Mouse (Mus musculus): ENCODE results near the gene Gramd1c. TPM values are rescaled to one million over a fixed set of nuclear protein-coding genes. Genes with fewer than 3 reads are reported as not detected.

Gene Gramd1c
- 2.2 and 2.5 TPM in 2 replicates for polyA plus RNA-seq (2014; fragmentation: Nextera tagmentation; extraction: Ambion mirVana)

DNA sequence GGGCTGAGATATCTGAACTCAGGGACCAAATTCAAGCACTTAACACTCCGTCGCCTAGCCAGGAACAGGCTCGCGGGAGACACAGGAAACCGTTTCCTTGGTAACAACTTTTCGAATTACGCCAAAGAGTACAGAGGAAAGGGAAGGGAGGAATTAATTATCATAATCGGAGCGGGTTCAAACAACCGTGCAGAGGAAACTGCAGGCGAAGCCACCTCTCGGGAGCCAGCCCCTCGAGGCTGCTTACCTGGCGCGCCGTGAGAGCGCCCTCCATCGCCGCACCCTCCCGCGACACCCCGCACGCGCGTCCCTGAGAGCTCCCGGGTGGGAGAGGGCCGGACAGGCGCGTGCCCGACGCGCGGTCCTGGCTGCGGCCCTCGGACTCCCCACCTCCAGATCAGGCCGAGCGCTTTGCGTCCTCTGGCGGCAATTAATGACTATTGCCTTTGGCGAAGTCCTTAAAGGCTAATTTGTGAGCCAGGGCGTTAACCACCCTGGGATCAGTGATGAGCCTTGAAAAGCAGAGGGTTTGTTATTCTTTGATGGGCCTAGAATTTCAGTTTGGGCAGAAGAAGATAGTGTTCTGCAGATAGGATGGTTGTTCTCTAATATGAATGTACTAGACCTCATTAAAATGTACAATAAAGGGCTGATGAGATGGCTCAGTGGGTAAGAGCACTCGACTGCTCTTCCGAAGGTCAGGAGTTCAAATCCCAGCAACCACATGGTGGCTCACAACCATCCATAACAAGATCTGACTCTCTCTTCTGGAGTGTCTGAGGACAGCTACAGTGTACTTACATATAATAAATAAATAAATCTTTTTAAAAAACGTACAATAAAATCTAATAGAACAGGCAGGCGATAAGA lies at the start of gene Gramd1c:
TSS of gene Gramd1c (minus strand) at position 321 of the 870 bp plus-strand sequence.
- H3K36me3 ChIP-seq (ENCODE audit: control insufficient read depth, insufficient read depth, low read length), result no peaks in the 10 kb centered on the region
- no peak within 1 kb of the TSS for H3K27ac ChIP-seq (ENCODE audit: low read depth, low read length)
- DNase-seq (ENCODE audit: low spot score) (peak; percentile 87), ATAC-seq (ENCODE audit: insufficient read depth, low FRiP score, low TSS enrichment) (peak; percentile 88)
- H3K27me3 ChIP-seq (ENCODE audit: control insufficient read depth, insufficient read depth, low read length), result no peaks in the 10 kb centered on the region
- H3K9me3 ChIP-seq (ENCODE audit: control insufficient read depth, low read length), result no peaks in the 10 kb centered on the region
- H3K4me3 ChIP-seq (ENCODE audit: low read depth, low read length), result peak within 1 kb of the TSS; percentile 54
- no peaks in the 10 kb centered on the region for H3K4me1 ChIP-seq (ENCODE audit: control insufficient read depth, insufficient read depth, low read length)
- peak within 1 kb of the TSS; percentile 63 for H3K9ac ChIP-seq (ENCODE audit: low read length)
- H3K4me2 ChIP-seq (ENCODE audit: low read depth), result peak within 1 kb of the TSS; percentile 54
- WGBS, result 7% methylated on average over 45 of the region's 45 CpGs

DNA sequence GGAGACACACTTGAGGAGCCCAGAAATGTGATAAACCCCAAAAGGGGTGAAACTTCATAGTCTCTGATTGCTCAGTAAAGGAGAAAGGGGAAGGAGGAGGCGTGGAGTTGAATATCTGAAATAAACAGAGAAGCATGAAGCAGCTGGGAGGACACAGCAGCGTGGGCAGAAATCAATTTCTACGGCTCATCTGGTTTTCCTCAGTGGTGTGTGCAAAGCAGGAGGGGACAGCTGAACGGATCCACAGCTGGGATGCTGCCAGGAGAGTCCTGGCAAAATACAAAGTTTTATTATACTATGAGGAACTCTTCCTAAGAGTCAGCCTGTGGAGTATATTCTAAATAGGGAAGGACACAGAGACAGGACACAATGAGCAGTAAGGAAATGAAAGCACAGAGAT lies 45.9 kb upstream of the Gramd1c start:
- WGBS, result 82% methylated on average over 4 of the region's 4 CpGs
- no peak for ATAC-seq (ENCODE audit: insufficient read depth, low FRiP score, low TSS enrichment)
- H3K4me3 ChIP-seq (ENCODE audit: low read depth, low read length), result no peak overlapping the region

DNA sequence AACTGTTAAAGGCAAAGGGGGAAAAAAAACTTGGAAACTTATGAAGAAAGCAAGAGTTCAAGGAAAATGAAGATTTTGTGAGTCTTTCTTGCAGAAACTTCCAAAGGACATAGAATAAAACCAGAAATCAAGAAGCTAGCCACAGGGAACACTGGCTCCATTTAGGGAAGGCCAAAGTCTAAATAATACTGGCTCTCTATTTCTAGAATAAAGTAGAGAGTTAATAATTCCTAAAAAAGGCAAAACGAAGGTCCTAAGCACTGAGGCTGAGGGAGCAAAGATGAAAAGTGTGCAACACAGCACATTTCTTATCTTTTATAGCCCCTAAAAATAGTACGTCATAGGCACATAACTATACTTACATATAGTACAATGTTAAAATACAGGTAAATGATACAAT lies 42.1 kb upstream of the Gramd1c start:
- Histone ChIP-seq H3K9ac (ENCODE audit: low read length) (no peak overlapping the region), H3K4me1 (ENCODE audit: control insufficient read depth, insufficient read depth, low read length) (no peaks in the 10 kb centered on the region), H3K4me2 (ENCODE audit: low read depth) (no peak overlapping the region), H3K4me3 (ENCODE audit: low read depth, low read length) (no peak overlapping the region), H3K27ac (ENCODE audit: low read depth, low read length) (no peak overlapping the region), H3K27me3 (ENCODE audit: control insufficient read depth, insufficient read depth, low read length) (no peaks in the 10 kb centered on the region), H3K36me3 (ENCODE audit: control insufficient read depth, insufficient read depth, low read length) (peaks cover 10% of the 10 kb centered on the region), H3K9me3 (ENCODE audit: control insufficient read depth, low read length) (no peaks in the 10 kb centered on the region)
- ATAC-seq (ENCODE audit: insufficient read depth, low FRiP score, low TSS enrichment), result no peak
- DNase-seq (ENCODE audit: low spot score), result no peak
- WGBS, result 100% methylated on average over 2 of the region's 2 CpGs

More for the DNA sequence above, 45.9 kb upstream of the Gramd1c start:
- no peak for DNase-seq (ENCODE audit: low spot score)
- no peaks in the 10 kb centered on the region for H3K27me3 ChIP-seq (ENCODE audit: control insufficient read depth, insufficient read depth, low read length)
- H3K4me2 ChIP-seq (ENCODE audit: low read depth), result no peak overlapping the region
- no peak overlapping the region for H3K27ac ChIP-seq (ENCODE audit: low read depth, low read length)
- H3K9me3 ChIP-seq (ENCODE audit: control insufficient read depth, low read length), result no peaks in the 10 kb centered on the region
- H3K9ac ChIP-seq (ENCODE audit: low read length), result no peak overlapping the region
- peaks cover 8% of the 10 kb centered on the region for H3K36me3 ChIP-seq (ENCODE audit: control insufficient read depth, insufficient read depth, low read length)
- no peaks in the 10 kb centered on the region for H3K4me1 ChIP-seq (ENCODE audit: control insufficient read depth, insufficient read depth, low read length)

DNA sequence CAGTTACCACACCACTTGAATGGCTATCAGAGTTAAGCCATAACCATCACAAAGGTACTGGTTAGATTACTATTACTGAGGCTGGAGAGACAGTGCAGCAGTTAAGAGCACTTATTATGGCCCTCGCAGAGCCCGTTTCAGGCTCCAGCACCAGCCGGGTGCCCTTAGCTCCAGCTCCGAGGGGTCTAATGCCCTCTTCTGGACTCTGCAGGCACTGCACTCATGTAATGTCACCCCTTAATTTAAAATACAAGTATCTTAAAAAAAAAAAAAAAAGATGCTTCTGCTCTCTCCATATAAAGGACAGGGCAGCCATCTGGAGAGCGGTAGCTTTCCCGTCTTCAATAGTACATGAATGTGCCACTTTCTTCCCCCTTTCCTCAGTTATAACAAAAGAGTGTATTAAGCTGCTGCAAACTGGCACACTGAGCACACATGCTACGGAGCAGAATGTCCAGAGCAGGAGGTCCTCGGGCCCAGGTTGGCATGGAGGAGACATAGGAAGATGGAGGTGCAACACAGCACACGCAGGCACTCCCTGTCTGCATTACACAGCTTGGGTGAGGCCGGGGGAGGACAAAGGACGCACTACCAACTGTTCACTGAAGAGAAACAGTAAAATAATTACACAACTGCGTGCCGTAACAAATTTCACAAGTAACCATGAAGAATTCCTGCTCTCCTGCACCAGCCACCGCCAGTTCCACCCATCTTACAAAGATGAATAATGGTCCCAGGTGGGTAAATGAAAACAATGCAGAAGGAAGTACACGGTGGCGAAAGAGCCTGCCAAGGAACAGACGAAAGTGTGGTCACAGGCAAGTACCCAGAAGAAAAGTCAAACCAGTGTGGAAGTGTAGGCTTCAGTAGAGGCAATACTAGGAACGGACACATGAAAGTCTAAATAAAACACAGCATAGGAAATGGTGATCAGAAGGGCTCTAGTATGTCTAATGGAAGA lies 40.9 kb upstream of the Gramd1c start:
- ATAC-seq (ENCODE audit: insufficient read depth, low FRiP score, low TSS enrichment), result no peak
- peaks cover 10% of the 10 kb centered on the region for H3K36me3 ChIP-seq (ENCODE audit: control insufficient read depth, insufficient read depth, low read length)

DNA sequence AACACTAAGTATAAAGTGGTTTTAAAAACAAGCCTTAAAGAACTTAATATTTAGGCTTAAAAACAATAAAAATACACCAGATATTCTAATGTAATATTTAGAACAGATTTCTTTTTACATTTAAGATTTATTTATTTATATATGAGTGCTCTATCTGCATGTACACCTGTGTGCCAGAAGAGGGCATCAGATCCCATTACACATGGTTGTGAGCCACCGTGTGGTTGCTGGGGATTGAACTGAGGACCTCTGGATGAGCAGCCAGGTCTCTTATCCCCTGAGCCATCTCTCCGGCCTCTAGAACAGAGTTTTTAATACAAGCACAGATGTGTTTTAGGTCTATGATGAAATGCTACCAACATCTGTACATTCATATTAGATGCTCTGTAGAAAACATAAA lies 39.8 kb upstream of the Gramd1c start:
- DNase-seq (ENCODE audit: low spot score), result no peak
- no peak for ATAC-seq (ENCODE audit: insufficient read depth, low FRiP score, low TSS enrichment)
- Histone ChIP-seq H3K4me1 (ENCODE audit: control insufficient read depth, insufficient read depth, low read length) (no peaks in the 10 kb centered on the region), H3K9me3 (ENCODE audit: control insufficient read depth, low read length) (no peaks in the 10 kb centered on the region), H3K27ac (ENCODE audit: low read depth, low read length) (no peak overlapping the region), H3K27me3 (ENCODE audit: control insufficient read depth, insufficient read depth, low read length) (no peaks in the 10 kb centered on the region), H3K4me3 (ENCODE audit: low read depth, low read length) (no peak overlapping the region), H3K36me3 (ENCODE audit: control insufficient read depth, insufficient read depth, low read length) (peaks cover 7% of the 10 kb centered on the region), H3K9ac (ENCODE audit: low read length) (no peak overlapping the region), H3K4me2 (ENCODE audit: low read depth) (no peak overlapping the region)
- 90% methylated on average over 2 of the region's 2 CpGs for WGBS

More for the DNA sequence above, 40.9 kb upstream of the Gramd1c start:
- Histone ChIP-seq H3K27me3 (ENCODE audit: control insufficient read depth, insufficient read depth, low read length) (no peaks in the 10 kb centered on the region), H3K4me2 (ENCODE audit: low read depth) (no peak overlapping the region), H3K4me3 (ENCODE audit: low read depth, low read length) (no peak overlapping the region), H3K4me1 (ENCODE audit: control insufficient read depth, insufficient read depth, low read length) (no peaks in the 10 kb centered on the region), H3K27ac (ENCODE audit: low read depth, low read length) (no peak overlapping the region), H3K9me3 (ENCODE audit: control insufficient read depth, low read length) (no peaks in the 10 kb centered on the region), H3K9ac (ENCODE audit: low read length) (no peak overlapping the region)
- no peak for DNase-seq (ENCODE audit: low spot score)
- WGBS, result 84% methylated on average over 18 of the region's 18 CpGs

DNA sequence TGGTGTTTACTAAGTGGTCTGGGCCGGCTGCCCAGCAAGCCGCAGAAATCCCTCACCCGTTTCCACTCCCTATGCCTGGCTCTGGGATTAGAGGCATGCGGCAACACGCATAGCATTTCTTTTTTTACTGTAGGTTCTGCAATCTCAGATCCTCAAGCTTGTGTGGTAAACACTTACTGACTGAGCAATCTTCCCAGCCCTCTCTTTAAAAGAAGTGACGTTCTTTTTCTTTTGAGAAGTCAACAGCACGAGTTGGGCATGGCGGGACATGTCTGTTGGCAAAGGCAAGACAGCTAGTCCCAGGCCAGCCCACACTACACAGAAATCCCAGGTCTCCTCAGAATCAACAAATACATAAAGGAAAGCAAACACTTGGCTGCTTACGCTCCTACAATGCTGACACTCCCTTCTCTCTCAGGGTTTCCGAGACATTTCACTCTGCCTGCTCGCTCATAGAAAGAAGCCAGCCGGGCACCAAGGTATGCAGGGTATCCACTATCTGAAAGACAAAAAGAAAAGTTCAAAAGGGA lies 38.1 kb upstream of the Gramd1c start:
- no peaks in the 10 kb centered on the region for H3K4me1 ChIP-seq (ENCODE audit: control insufficient read depth, insufficient read depth, low read length)
- no peak overlapping the region for H3K4me3 ChIP-seq (ENCODE audit: low read depth, low read length)
- H3K27me3 ChIP-seq (ENCODE audit: control insufficient read depth, insufficient read depth, low read length), result no peaks in the 10 kb centered on the region
- no peak for ATAC-seq (ENCODE audit: insufficient read depth, low FRiP score, low TSS enrichment)
- no peak overlapping the region for H3K9ac ChIP-seq (ENCODE audit: low read length)
- no peak for DNase-seq (ENCODE audit: low spot score)
- no peak overlapping the region for H3K4me2 ChIP-seq (ENCODE audit: low read depth)
- no peak overlapping the region for H3K27ac ChIP-seq (ENCODE audit: low read depth, low read length)
- H3K9me3 ChIP-seq (ENCODE audit: control insufficient read depth, low read length), result no peaks in the 10 kb centered on the region
- WGBS, result 96% methylated on average over 12 of the region's 12 CpGs
- peaks cover 10% of the 10 kb centered on the region; the same call in 1 of the 2 replicates for H3K36me3 ChIP-seq (ENCODE audit: control insufficient read depth, insufficient read depth, low read length)

DNA sequence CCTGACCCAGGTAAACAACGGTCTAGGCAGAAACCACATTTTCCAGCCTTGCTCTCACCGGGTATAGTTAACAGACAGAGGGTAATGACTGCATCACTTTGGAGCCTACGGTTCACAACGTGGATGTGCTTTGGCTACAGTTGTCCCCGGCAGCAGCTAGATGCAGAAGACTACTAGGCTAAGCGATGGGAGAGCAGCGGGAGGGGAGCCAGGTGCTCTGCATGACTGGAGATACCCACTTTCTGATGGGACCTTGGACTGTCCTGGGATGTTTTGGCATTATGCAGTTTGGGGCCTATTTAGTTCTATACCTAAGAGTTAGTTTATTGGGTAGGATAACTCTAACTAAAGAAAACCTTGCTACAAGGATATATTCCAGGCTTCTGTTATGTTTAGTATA lies 36.2 kb upstream of the Gramd1c start:
- peaks cover 10% of the 10 kb centered on the region for H3K36me3 ChIP-seq (ENCODE audit: control insufficient read depth, insufficient read depth, low read length)
- ATAC-seq (ENCODE audit: insufficient read depth, low FRiP score, low TSS enrichment), result no peak

DNA sequence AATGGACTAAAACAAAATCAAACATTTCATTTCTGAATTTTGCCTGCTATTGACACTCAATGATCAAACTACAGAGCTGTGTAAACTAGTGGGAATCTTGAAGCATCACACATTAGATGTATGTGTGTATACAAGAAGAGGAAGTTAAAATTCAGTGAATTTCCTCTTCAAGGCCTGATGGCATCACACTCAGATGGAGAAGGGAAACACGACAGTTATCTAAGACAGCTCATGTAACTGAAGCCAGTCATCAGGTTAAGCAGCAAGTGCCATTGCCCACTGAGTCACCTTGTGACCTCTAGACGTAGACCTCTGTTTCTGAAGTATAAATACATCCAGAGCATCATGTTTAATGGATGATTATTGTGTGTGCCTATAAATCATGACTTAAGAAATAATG lies 24.5 kb upstream of the Gramd1c start:
- Histone ChIP-seq H3K4me1 (ENCODE audit: control insufficient read depth, insufficient read depth, low read length) (no peaks in the 10 kb centered on the region), H3K36me3 (ENCODE audit: control insufficient read depth, insufficient read depth, low read length) (peaks cover 5% of the 10 kb centered on the region; the same call in 1 of the 2 replicates), H3K27me3 (ENCODE audit: control insufficient read depth, insufficient read depth, low read length) (no peaks in the 10 kb centered on the region), H3K4me3 (ENCODE audit: low read depth, low read length) (no peak overlapping the region), H3K9me3 (ENCODE audit: control insufficient read depth, low read length) (no peaks in the 10 kb centered on the region), H3K27ac (ENCODE audit: low read depth, low read length) (no peak overlapping the region), H3K9ac (ENCODE audit: low read length) (no peak overlapping the region), H3K4me2 (ENCODE audit: low read depth) (no peak overlapping the region)
- WGBS, result 79% methylated on average over 2 of the region's 2 CpGs
- ATAC-seq (ENCODE audit: insufficient read depth, low FRiP score, low TSS enrichment), result no peak
- no peak for DNase-seq (ENCODE audit: low spot score)

More for the DNA sequence above, 36.2 kb upstream of the Gramd1c start:
- DNase-seq (ENCODE audit: low spot score), result no peak
- H3K27me3 ChIP-seq (ENCODE audit: control insufficient read depth, insufficient read depth, low read length), result no peaks in the 10 kb centered on the region
- no peak overlapping the region for H3K9ac ChIP-seq (ENCODE audit: low read length)
- no peak overlapping the region for H3K27ac ChIP-seq (ENCODE audit: low read depth, low read length)
- H3K4me3 ChIP-seq (ENCODE audit: low read depth, low read length), result no peak overlapping the region
- H3K4me1 ChIP-seq (ENCODE audit: control insufficient read depth, insufficient read depth, low read length), result no peaks in the 10 kb centered on the region
- 93% methylated on average over 7 of the region's 7 CpGs for WGBS
- no peak overlapping the region for H3K4me2 ChIP-seq (ENCODE audit: low read depth)
- no peaks in the 10 kb centered on the region for H3K9me3 ChIP-seq (ENCODE audit: control insufficient read depth, low read length)
